Mouse (Mus musculus) stomach, postnatal 0 days (tissue): ENCODE results near the gene Rabl3. TPM values are rescaled to one million over a fixed set of nuclear protein-coding genes. Genes with fewer than 3 reads are reported as not detected.

Experiments
- ATAC-seq: fragments of 200-750 bp; cut with Nextera tagmentation; 2 replicates; pipeline ENCODE4 v1.8.0; 2017; ENCODE audit not compliant: low FRiP score, low TSS enrichment
- DNase-seq: peaks from one replicate; pipeline ENCODE4 v3.0.0-alpha.2; 2016; ENCODE audit warnings: low spot score
- H3K27ac ChIP-seq: fragments of 300-500 bp; sonication (generic); replicated peaks from 2 replicates; pipeline ENCODE4 v1.5.1; 2014; ENCODE audit warnings: mild to moderate bottlenecking, control low read depth
- H3K27me3 ChIP-seq: fragments of 300-500 bp; sonication (generic); 2 replicates; pipeline ENCODE4 v1.6.1; 2014; ENCODE audit warnings: low read length; ENCODE audit not compliant: control insufficient read depth, insufficient read depth
- H3K36me3 ChIP-seq: fragments of 300-500 bp; sonication (generic); 2 replicates; pipeline ENCODE4 v1.6.1; 2014; ENCODE audit warnings: low read length, mixed read lengths; ENCODE audit not compliant: control insufficient read depth, insufficient read depth
- H3K4me1 ChIP-seq: fragments of 300-500 bp; sonication (generic); replicated peaks from 2 replicates; pipeline ENCODE4 v1.6.1; 2014; ENCODE audit warnings: antibody characterized with exemption; ENCODE audit not compliant: control insufficient read depth, insufficient read depth
- H3K4me2 ChIP-seq: fragments of 300-500 bp; sonication (generic); replicated peaks from 2 replicates; pipeline ENCODE4 v1.6.1; 2014; ENCODE audit warnings: low read depth, mild to moderate bottlenecking, control low read depth, moderate library complexity
- H3K4me3 ChIP-seq: fragments of 300-500 bp; sonication (generic); 2 replicates; pipeline ENCODE4 v1.5.1; 2014; ENCODE audit warnings: low read depth, low read length, control low read depth
- H3K9ac ChIP-seq: fragments of 300-500 bp; sonication (generic); 2 replicates; pipeline ENCODE4 v1.6.1; 2014; ENCODE audit warnings: mild to moderate bottlenecking, low read length, control low read depth, mixed read lengths
- H3K9me3 ChIP-seq: fragments of 300-500 bp; sonication (generic); 2 replicates; pipeline ENCODE4 v1.6.1; 2016; ENCODE audit warnings: low read length; ENCODE audit not compliant: control insufficient read depth
- CTCF ChIP-seq: IDR thresholded peaks from 2 replicates; pipeline ENCODE4 v1.5.1; 2016; ENCODE audit warnings: antibody characterized with exemption, low read depth, mild to moderate bottlenecking, moderate library complexity
- EP300 ChIP-seq: optimal IDR thresholded peaks from 2 replicates; pipeline ENCODE3; 2016; ENCODE audit warnings: antibody characterized with exemption
- WGBS: fragments of 180-500 bp; shearing (Covaris S2); extraction: QIAGEN DNeasy Blood & Tissue Kit; methylation state at CpG from one replicate; pipeline ENCODE4 v1.1.7; 2014; 5-methylcytosine and 5-hydroxymethylcytosine counted together
- polyA plus RNA-seq: library from polyadenylated mRNA; unstranded; fragments of >200 nt; fragmentation: Nextera tagmentation; extraction: Ambion mirVana; gene quantifications from 2 replicates; pipeline ENCODE4 v1.2.1, GENCODE M21; 2015

The Rabl3 gene
- polyA plus RNA-seq, 1 experiment from 2014 or later: 13.2 TPM

DNA sequence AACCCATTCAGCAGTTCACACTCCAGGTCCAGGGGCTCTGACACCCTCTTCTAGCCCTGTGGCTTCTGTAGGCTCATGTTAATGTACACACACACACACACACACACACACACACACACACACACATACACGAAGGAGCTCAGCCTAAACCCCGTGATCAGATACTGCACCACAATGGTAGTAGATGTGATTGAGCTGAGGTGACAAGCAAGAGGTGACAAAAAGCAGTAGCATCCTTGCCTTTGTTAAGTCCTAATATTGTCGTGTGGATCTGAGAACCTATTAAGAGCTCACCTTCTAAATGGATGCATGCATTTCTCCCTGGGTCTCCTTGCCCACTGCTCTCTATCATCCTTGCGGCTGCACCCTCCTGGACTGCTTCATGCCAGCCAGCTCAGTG is 41.0 kb downstream of the Rabl3 start:
- ATAC-seq (no peak), DNase-seq (no peak)
- no peak overlapping the region for H3K27ac ChIP-seq
- no peaks in the 10 kb centered on the region for H3K4me1 ChIP-seq
- WGBS: 73% methylated on average over 4 of the region's 4 CpGs
- no peak overlapping the region for H3K4me3 ChIP-seq
- no peaks in the 10 kb centered on the region for H3K36me3 ChIP-seq
- no peak for TF ChIP-seq CTCF
- no peak for TF ChIP-seq EP300
- H3K9ac ChIP-seq: no peak overlapping the region
- H3K27me3 ChIP-seq: no peaks in the 10 kb centered on the region
- no peak overlapping the region for H3K4me2 ChIP-seq
- no peaks in the 10 kb centered on the region for H3K9me3 ChIP-seq

- 60% methylated on average over 3 of the region's 3 CpGs for WGBS
- no peak overlapping the region for H3K27ac ChIP-seq
- no peaks in the 10 kb centered on the region for H3K9me3 ChIP-seq
- ATAC-seq (no peak), DNase-seq (no peak)
- H3K36me3 ChIP-seq: no peaks in the 10 kb centered on the region
- H3K4me1 ChIP-seq: no peaks in the 10 kb centered on the region
- H3K4me2 ChIP-seq: no peak overlapping the region
- no peaks in the 10 kb centered on the region for H3K27me3 ChIP-seq
- TF ChIP-seq CTCF (no peak), EP300 (no peak)
- no peak overlapping the region for H3K4me3 ChIP-seq
- H3K9ac ChIP-seq: no peak overlapping the region
These were observed 42.2 kb downstream of the Rabl3 start for GRCm38 (mm10) chr16:37581901-37582300.

- Histone ChIP-seq H3K27me3 (no peaks in the 10 kb centered on the region), H3K4me2 (no peak overlapping the region), H3K9me3 (no peaks in the 10 kb centered on the region), H3K4me3 (no peak overlapping the region), H3K36me3 (no peaks in the 10 kb centered on the region), H3K9ac (no peak overlapping the region), H3K4me1 (no peaks in the 10 kb centered on the region), H3K27ac (no peak overlapping the region)
- ATAC-seq (no peak), DNase-seq (no peak)
- no peak for TF ChIP-seq CTCF
- TF ChIP-seq EP300: no peak
- 93% methylated on average over 3 of the region's 3 CpGs for WGBS
These were observed 43.6 kb downstream of the Rabl3 start for GRCm38 (mm10) chr16:37583306-37583705.

- peak overlapping the region; percentile 47 for H3K4me2 ChIP-seq
- peak overlapping the region; percentile 21; the same call in 1 of the 2 replicates for H3K4me3 ChIP-seq
- WGBS: 42% methylated on average over 6 of the region's 6 CpGs
- no peaks in the 10 kb centered on the region for H3K27me3 ChIP-seq
- TF ChIP-seq CTCF (no peak), EP300 (no peak)
- H3K27ac ChIP-seq: no peak overlapping the region
- H3K9me3 ChIP-seq: no peaks in the 10 kb centered on the region
- DNase-seq (no peak), ATAC-seq (no peak)
- no peaks in the 10 kb centered on the region for H3K36me3 ChIP-seq
- no peak overlapping the region for H3K9ac ChIP-seq
- H3K4me1 ChIP-seq: no peaks in the 10 kb centered on the region
These were observed 44.1 kb downstream of the Rabl3 start for GRCm38 (mm10) chr16:37583801-37584200.

- peak overlapping the region; percentile 47 for H3K4me2 ChIP-seq
- H3K9me3 ChIP-seq: no peaks in the 10 kb centered on the region
- H3K4me1 ChIP-seq: no peaks in the 10 kb centered on the region
- H3K27ac ChIP-seq: peak overlapping the region; percentile 45
- no peak for TF ChIP-seq EP300
- no peak for TF ChIP-seq CTCF
- no peak overlapping the region for H3K9ac ChIP-seq
- no peaks in the 10 kb centered on the region for H3K27me3 ChIP-seq
- DNase-seq (peak; percentile 28), ATAC-seq (0 out of 2 replicates have a peak, but pooled peaks have one; percentile 53)
- WGBS: 4% methylated on average over 25 of the region's 25 CpGs
- H3K36me3 ChIP-seq: no peaks in the 10 kb centered on the region
- H3K4me3 ChIP-seq: peak overlapping the region; percentile 21
These were observed 44.7 kb downstream of the Rabl3 start for GRCm38 (mm10) chr16:37584218-37585035.

- Histone ChIP-seq H3K9me3 (no peaks in the 10 kb centered on the region), H3K4me2 (peak overlapping the region; percentile 47; the same call in 1 of the 2 replicates), H3K4me1 (no peaks in the 10 kb centered on the region), H3K27me3 (no peaks in the 10 kb centered on the region), H3K36me3 (no peaks in the 10 kb centered on the region), H3K4me3 (no peak overlapping the region), H3K9ac (no peak overlapping the region), H3K27ac (no peak overlapping the region; the same call in 1 of the 2 replicates)
- no peak for TF ChIP-seq EP300
- no peak for TF ChIP-seq CTCF
- ATAC-seq: no peak
- WGBS: 59% methylated on average over 8 of the region's 8 CpGs
- no peak for DNase-seq
These were observed 45.5 kb downstream of the Rabl3 start for GRCm38 (mm10) chr16:37585129-37585563.
